ENCODE assay signal across 16 mouse cellular contexts in the genomic region with DNA sequence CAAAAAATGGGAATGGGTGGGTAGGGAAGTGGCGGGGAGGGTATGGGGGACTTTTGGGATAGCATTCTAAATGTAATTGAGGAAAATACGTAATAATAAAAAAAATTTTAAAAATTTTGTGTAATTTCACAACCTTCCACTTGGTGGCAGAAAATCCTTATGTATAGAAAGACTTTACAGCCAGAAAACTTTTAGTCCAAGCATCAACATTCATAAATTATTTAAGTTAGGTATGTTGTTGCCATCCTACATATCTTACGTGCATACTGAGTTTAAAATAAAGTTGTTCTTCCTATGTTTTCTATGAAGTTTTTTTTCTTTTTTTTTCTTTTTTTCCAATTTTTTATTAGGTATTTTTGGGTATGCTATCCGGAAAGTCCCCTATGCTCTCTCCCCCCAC. TPM values are rescaled to one million over a fixed set of nuclear protein-coding genes. Genes with fewer than 3 reads are reported as not detected.
DNase-seq lines count a peak whose midpoint lies in the region; ATAC-seq and TF ChIP-seq lines count a peak whose summit lies in the region.
"Had no signal": no experiment of that assay in that cellular context is flagged by ENCODE, and none has a peak within 500 bp of the region (broad histone marks: within the 10 kb centered on the region; RNA-seq: fewer than 3 reads in every experiment).

No protein-coding gene starts in this region.

- no peaks in the 10 kb centered on the region for H3K27me3 ChIP-seq in forebrain, embryonic 13.5 days
- H3K27me3 ChIP-seq in forebrain, embryonic 16.5 days (replicated peaks; ENCODE audit: control insufficient read depth, insufficient read depth, low read length), result no peaks in the 10 kb centered on the region
- H3K27me3 ChIP-seq: limb, embryonic 12.5 days; megakaryocyte, embryonic 14.5 days had no signal

- H3K9ac ChIP-seq in forebrain, embryonic 13.5 days, result no peak overlapping the region
- H3K9ac ChIP-seq in forebrain, embryonic 16.5 days (replicated peaks; ENCODE audit: low read depth, low read length), result no peak overlapping the region
- H3K9ac ChIP-seq: limb, embryonic 12.5 days; liver, postnatal 0 days had no signal

- peak; percentile 69 for TF ChIP-seq CTCF in layer of hippocampus, adult 2 months (conservative IDR thresholded peaks at IDR 0.05)

- H3K36me3 ChIP-seq in forebrain, embryonic 13.5 days (ENCODE audit: poor library complexity, severe bottlenecking), result no peaks in the 10 kb centered on the region
- H3K36me3 ChIP-seq in forebrain, embryonic 16.5 days (ENCODE audit: control insufficient read depth, insufficient read depth), result no peaks in the 10 kb centered on the region
- H3K36me3 ChIP-seq: limb, embryonic 12.5 days had no signal

- ATAC-seq in forebrain, embryonic 13.5 days, result peak; percentile 59; the same call in 1 of the 2 replicates
- ATAC-seq in forebrain, embryonic 16.5 days, result no peak
- no peak for ATAC-seq in CD4-positive, CD25-positive, alpha-beta regulatory T cell, adult 4 months
- ATAC-seq: inflammation-experienced regulatory T-cells, adult 6 months; liver, postnatal 0 days had no signal

- no peak overlapping the region for H3K4me3 ChIP-seq in forebrain, embryonic 13.5 days
- no peak overlapping the region for H3K4me3 ChIP-seq in forebrain, embryonic 16.5 days (replicated peaks; ENCODE audit: low read length)
- no peak overlapping the region for H3K4me3 ChIP-seq in layer of hippocampus, adult 2 months
- H3K4me3 ChIP-seq: limb, embryonic 12.5 days; megakaryocyte, embryonic 14.5 days had no signal

- no peak for DNase-seq in layer of hippocampus, adult 2 months (ENCODE audit: low spot score in 2 of 2)
- DNase-seq in layer of hippocampus, adult 8-10 months (ENCODE audit: low spot score in 2 of 2), result no peak
- DNase-seq in 416B (ENCODE audit: low read depth), result peak; percentile 43
- DNase-seq in c-Kit-positive CD71-positive TER-119-negative erythroid progenitor cells, embryonic 14.5 days (ENCODE audit: low read depth), result peak; percentile 1
- no peak for DNase-seq in gastrocnemius, postnatal 36 days
- DNase-seq: adrenal gland, adult 2 months; heart, postnatal 10 days; kidney, postnatal 10 days; liver, postnatal 0 days; right cerebral cortex, adult 18-20 months had no signal

- WGBS in forebrain, embryonic 13.5 days, result 72% methylated on average over 4 of the region's 4 CpGs
- WGBS in forebrain, embryonic 16.5 days, result 77% methylated on average over 3 of the region's 4 CpGs

- H3K27ac ChIP-seq in forebrain, embryonic 13.5 days, result no peak overlapping the region
- H3K27ac ChIP-seq in forebrain, embryonic 16.5 days (ENCODE audit: low read length), result no peak overlapping the region
- no peak overlapping the region for H3K27ac ChIP-seq in layer of hippocampus, adult 2 months
- H3K27ac ChIP-seq: limb, embryonic 12.5 days had no signal

- no peaks in the 10 kb centered on the region for H3K9me3 ChIP-seq in forebrain, embryonic 13.5 days (replicated peaks)
- no peaks in the 10 kb centered on the region for H3K9me3 ChIP-seq in forebrain, embryonic 16.5 days (ENCODE audit: control insufficient read depth, low read length)
- H3K9me3 ChIP-seq: limb, embryonic 12.5 days had no signal

- H3K4me2 ChIP-seq in forebrain, embryonic 13.5 days, result no peak overlapping the region
- no peak overlapping the region for H3K4me2 ChIP-seq in forebrain, embryonic 16.5 days (ENCODE audit: low read length)
- H3K4me2 ChIP-seq: limb, embryonic 12.5 days had no signal

- no peaks in the 10 kb centered on the region for H3K4me1 ChIP-seq in forebrain, embryonic 13.5 days
- H3K4me1 ChIP-seq in forebrain, embryonic 16.5 days (replicated peaks; ENCODE audit: control insufficient read depth, insufficient read depth, low read length), result no peaks in the 10 kb centered on the region
- H3K4me1 ChIP-seq: limb, embryonic 12.5 days; megakaryocyte, embryonic 14.5 days had no signal

- intact Hi-C loops in gastrocnemius, postnatal 36 days (cut with DNase I), result no loop called here

RNA-seq across cellular contexts. Expression of a gene that starts 47.3 kb away (rescaled TPM):
- polyA plus RNA-seq in forebrain, embryonic 13.5 days (2015; fragmentation: Nextera tagmentation; extraction: Ambion mirVana), result 7.7 and 8.9 TPM in 2 replicates
- 6.8 and 6.9 TPM in 2 replicates for polyA plus RNA-seq in forebrain, embryonic 16.5 days (2015; fragmentation: Nextera tagmentation; extraction: Ambion mirVana)
- 1 to 10 TPM; 6.4 to 6.9 TPM for total RNA-seq in layer of hippocampus, adult 2 months (2021)
- total RNA-seq in layer of hippocampus, adult 8-10 months (2022), result 1 to 10 TPM; 6.0 to 7.3 (median 6.7) TPM
- 1 to 10 TPM; 4.2 to 4.8 TPM for total RNA-seq in gastrocnemius, postnatal 36 days (2021)
- 1 to 10 TPM; 3.5 to 4.6 TPM for polyA plus RNA-seq in CD4-positive, CD25-positive, alpha-beta regulatory T cell, adult 4 months (2017; shearing (Covaris generic))

Comparison
In these comparisons a context has a peak if more than half of its experiments do, and no peak if none do; other contexts are left out.
1. DNase-seq: peak in 416B (single experiment) and c-Kit-positive CD71-positive TER-119-negative erythroid progenitor cells, embryonic 14.5 days (single experiment); none in layer of hippocampus, adult 2 months (0 of 2), layer of hippocampus, adult 8-10 months (0 of 2) and gastrocnemius, postnatal 36 days (0 of 2).